Mouse (Mus musculus): Measurements from ENCODE around the gene Kbtbd7.
"Not testable (repeated sequence)": the region's sequence is repeated elsewhere in the genome, so short reads cannot be mapped to it uniquely, and the experiment has no call there.

The Kbtbd7 gene

DNA sequence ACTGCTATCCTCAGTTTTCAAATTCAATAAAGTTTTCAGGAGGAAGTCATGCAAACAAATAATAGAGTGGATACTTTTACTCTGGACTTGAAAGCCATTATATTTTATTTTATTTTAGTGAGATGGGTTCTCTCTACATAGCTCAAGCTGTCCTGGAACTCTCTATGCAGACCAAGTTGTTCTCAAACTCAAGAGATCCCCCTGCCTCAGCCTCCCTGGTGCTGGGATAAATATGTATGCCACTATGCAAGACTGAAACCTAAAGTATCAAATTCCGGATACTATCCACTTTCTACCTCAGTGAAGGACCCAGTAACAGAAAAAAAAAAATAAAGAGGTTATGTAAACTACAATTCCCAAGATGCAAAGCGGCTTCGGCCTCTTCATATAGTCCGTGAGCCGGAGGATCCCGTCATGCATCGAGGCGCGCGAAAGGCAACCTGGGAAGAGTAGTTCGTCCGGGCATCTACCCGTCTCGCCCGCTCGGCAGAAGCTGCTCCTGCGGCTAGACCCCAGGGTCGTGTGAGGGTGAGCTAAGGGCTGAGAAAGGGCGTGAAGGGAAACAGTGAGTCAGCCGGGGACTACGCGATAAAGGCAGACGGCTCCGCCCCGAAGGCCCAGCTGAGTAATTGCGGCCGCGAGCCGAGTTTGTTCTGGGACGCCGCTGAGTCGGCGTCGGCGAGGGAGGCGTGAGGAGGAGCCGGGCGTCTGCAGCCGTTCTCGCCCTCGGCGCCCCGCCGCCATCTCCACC is at the start of gene Kbtbd7:
Kbtbd7 (plus strand) TSS at position 533 of the 751 bp plus-strand sequence.
- peak; percentile 90 for DNase-seq (ENCODE audit: low read depth, low spot score)

DNA sequence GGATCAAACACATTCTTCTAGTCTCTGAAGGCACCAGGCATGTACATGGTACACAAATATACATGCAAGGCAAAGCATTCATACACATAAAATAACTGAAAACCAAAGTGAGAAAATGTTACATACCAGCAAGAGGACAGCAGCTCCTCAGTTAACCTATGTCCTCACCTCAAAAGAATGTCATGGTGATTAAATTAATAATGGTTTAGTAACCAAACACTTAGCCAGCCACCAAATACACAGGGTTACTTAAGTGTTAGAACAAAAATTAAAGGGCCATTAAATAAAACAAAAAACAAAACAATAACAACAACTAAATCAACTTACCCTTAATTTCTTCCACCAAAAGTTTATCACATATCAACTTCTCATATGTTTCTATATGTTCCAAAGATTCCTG is 49.3 kb upstream of the Kbtbd7 start:
- DNase-seq (ENCODE audit: low read depth, low spot score), result no peak

DNA sequence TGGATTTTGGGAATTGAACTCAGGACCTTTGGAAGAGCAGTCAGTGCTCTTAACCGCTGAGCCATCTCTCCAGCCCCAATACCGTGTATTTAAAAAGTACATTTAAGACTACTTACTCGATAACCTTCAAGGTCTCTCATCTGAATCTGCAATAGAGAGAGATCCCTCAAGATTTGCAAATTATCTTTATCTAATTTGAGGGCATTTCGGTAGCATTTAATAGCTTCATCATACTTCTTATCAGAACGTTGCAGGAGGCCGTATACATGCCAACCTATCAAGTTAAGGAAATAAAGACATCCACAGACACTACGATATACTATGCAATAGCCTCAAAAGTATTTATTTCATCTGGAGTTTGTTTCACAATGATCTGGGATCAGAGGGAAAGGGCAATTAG is 43.2 kb upstream of the Kbtbd7 start:
- DNase-seq (ENCODE audit: low read depth, low spot score), result no peak

DNA sequence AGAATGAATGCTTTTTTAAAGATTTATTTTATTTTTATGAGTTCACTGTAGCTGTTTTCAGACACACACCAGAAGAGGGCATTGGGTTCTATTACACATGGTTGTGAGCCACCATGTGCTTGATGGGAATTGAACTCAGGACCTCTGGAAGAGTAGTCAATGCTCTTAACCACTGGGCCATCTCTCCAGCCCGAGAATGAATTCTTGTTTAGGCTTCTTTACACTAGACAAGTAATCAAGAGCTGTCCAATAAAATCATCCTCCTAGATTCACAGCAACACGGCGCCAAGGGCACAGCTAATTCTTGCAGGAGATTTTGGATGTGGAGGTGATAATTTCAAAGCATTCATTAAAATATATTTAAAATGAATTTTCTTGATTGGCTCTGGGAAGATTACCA is 38.0 kb upstream of the Kbtbd7 start:
- no peak for DNase-seq (ENCODE audit: low read depth, low spot score)

DNA sequence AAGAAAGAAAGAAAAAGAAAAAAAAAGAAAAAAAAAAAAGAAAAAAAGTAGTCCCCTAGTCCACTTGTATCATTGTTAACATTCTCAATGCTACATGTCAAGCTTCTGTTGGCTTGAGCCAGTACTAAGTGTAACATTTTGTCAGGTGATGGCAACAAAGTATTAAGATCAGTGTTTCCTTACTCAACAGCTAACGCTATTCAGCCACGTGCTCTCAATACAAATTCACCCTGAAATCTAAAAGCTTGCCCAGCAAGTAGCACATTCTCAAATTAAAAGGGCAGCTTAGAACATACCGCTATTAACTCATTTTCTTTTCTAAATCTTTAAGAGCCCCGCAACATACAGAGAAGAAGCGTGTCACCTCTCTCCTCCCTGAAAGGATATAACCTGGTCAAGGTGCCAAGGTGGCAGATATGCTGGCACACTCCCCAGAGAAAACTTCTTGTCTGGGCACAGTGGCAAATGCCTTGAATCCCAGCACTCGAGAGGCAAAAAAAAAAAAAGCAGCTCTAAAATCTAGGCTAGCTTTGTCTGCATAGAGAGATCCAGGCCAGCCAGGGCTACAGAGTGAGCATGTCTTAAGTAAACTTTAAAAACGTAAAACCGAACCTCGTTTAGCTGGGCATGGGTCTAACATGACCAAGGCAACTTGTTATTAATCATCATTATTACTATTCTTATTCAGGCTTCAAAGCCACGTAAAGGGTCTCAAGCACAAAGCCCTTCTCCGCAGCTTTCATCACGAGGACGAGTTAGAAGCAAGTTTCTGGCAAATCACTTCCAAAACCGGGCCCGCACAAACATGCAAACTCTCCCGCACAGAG is 36.7 kb upstream of the Kbtbd7 start:
- DNase-seq (ENCODE audit: low read depth, low spot score), result no peak

DNA sequence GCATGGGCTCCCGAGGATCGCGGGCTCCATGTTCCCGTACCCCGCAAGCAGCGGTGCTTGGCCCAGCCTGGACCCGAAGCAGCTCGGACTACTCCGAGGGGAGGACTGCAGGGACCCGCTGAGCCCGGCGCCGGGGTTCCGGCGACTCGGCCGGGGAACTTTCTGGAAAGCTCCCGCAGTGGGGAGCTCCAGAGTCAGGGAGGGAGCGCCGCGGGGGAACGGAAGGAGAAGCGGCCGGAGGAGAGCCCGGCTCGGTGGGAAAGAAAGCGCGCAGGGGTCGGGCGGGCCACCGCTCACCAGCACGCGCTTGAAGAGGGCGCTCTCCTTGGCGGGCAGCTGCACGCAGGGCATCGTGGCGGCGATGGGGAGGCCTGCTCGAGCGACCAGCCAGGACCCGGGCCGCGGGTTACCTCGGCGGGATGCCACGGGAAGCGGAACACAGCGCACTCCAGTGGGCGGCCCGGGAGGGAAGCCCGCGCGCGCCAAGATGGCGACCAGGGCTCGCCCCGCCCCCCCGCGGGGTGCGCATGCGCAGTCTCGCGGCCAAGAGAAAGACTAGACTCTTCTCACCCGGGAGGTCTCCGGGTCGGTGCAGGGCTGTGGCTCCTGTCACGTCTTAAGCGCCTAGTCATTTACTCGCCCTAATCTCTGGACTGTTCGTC is 35.9 kb upstream of the Kbtbd7 start, which contains the start of gene Naa16:
Naa16 (minus strand) TSS at position 514 of the 662 bp plus-strand sequence.
- DNase-seq (ENCODE audit: low read depth, low spot score), result peak; percentile 79

DNA sequence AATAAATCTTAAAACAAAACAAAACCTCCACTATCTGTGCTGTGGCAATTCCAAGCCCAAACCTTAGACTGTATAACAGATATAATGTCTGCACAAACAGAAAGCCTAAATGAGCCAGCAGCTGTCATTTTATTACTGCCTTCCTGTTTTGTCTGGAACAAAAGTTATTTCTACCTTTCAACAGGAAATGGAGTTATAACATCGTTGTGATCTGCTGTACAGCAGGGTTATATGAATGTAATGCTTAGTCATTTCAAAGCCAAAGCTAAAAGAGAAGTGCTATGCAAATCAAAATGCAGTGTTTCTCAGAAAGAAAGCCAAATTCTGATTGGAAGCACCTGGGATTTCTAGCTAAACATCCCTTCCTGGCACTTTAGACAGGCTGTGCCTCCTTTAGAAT is 33.0 kb upstream of the Kbtbd7 start:
- no peak for DNase-seq (ENCODE audit: low read depth, low spot score)

DNA sequence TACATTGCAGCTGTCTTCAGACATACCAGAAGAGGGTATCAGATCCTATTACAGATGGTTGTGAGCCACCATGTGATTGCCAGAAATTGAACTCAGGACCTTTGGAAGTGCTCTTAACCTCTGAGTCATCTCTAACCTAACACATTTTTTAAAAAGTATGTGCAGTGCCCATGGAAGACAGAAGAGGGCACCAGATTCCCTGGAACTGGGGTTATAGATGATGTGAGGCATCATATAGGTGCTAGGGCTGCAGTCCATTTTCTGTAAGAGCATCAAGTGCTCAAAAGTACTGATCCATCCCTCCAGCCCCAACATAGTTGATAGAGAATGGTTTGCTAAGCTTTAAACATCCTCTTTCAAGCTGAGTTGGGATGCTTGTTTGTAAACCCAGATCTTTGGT is 31.7 kb upstream of the Kbtbd7 start:
- DNase-seq (ENCODE audit: low read depth, low spot score), result no peak

DNA sequence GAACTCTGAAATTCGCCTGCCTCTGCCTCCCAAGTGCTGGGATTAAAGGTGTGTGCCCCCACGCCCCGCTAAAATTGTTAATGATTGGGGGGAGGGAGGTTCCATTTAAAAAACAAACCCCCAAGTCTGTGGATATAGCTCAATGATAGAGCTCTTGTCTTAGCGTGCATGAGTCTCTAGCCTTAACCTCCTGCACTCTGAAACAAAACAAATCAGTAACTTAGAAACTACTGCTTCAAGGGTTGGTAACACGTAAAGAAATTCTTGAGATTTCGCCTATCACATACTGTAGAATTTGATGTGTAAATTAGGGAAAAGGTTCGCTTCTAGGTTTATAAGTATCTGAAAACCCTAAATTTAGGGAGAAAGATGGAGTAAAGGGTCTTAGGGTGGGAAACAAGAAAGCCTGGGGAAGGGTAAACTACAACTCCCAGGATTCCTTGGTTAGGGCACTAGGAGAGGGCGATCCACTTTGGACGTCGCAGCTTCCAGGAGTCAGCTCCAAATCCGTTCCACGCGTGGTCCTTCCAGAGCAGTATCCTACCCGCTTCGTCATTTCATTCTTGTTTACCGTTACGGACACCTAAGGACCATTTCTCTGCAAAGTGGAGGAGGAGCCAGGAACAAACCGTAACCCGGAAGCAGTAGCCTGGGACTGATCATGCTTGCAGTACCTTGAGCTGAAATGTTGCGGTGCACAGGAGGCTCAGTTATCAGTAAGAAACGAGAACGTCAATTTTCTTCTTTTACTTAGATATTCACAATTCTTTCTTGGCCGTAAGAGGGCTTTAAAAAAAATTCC is 28.8 kb upstream of the Kbtbd7 start, which contains the start of gene Mtrf1:
Mtrf1 (plus strand) TSS at position 452 of the 802 bp plus-strand sequence.
- peak; percentile 73 for DNase-seq (ENCODE audit: low read depth, low spot score)

DNA sequence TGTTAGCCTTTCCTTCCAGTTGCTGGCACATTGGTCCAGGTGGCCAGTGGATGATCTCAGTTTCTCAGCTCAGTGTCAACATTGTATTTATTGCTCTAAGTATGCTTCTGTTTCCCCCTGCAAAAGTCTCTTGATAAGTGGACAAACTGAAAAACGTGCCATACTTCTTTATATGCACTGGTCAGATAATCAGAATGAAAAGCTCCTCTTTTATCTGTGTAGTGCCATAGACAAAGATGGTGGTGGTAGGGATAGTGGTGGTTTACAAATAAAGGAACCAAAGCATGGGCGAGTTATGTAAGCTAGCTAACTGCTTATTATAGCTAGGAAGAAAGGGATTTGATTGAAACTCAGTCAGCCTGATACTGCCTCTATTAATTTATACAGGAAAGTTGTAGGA is 18.7 kb upstream of the Kbtbd7 start:
- no peak for DNase-seq (ENCODE audit: low read depth, low spot score)

DNA sequence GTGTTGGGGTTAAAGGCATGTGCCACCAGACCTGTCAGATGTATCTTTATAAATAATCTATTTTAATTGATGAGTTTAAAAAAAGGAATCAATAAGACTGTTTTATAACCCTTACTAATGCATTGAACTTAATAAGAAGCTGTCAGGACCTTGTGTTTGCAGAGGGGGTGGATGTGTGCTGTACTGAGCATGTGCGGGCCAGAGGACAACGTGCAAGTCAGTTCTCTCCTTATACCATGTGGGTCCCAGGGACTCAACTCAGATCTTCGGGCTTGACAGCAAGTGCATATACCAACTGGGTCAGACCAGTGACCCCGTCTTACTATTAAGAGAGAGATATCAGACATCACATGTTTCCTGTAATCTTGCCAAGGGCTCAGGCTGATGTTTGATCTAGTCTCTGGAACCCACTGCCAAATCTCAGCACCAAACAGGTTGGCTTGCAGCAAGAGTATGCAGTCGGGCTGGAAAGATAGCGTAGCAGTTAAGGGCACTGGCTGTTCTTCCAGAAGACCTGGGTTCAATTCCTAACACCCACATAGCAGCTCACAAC is 17.0 kb upstream of the Kbtbd7 start:
- DNase-seq (ENCODE audit: low read depth, low spot score), result no peak

DNA sequence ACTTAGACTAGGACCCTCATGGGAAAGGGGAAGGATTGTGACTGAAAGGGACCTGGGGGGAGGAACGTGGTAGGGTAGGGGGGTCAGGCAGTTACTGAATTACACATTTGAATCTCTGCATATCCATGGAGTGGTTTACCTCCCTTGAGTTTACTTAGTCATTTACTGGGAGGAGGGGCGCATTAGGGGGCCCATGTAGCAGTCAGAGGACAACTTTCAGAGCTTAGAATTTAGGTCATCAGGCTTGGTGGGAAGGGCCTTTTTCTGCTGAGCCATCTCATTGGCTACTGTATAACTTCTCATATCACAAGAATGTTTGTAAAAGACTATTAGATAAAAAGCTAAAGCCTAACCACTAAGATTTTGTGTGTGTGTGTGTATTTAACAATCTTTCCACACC is 15.6 kb upstream of the Kbtbd7 start:
- no peak for DNase-seq (ENCODE audit: low read depth, low spot score)

DNA sequence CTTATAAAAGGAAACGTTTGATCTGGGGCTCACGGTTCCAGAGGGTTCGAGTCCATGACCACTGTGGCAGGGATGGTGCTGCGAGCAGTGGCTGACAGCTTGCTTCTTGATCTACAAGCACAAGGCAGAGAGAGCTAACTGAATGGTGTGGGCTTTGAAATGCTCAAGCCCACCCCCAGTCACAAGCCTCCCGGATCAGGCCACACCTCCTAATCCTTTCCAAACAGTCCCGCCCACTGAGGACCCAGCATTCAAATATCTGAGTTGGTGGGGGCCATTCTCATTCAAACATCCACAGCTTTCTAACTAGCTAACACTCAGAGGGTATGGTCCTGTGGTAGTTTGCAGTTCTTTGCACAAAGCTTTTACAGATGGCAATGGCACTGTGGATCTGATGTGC is 13.2 kb upstream of the Kbtbd7 start:
- no peak for DNase-seq (ENCODE audit: low read depth, low spot score)

DNA sequence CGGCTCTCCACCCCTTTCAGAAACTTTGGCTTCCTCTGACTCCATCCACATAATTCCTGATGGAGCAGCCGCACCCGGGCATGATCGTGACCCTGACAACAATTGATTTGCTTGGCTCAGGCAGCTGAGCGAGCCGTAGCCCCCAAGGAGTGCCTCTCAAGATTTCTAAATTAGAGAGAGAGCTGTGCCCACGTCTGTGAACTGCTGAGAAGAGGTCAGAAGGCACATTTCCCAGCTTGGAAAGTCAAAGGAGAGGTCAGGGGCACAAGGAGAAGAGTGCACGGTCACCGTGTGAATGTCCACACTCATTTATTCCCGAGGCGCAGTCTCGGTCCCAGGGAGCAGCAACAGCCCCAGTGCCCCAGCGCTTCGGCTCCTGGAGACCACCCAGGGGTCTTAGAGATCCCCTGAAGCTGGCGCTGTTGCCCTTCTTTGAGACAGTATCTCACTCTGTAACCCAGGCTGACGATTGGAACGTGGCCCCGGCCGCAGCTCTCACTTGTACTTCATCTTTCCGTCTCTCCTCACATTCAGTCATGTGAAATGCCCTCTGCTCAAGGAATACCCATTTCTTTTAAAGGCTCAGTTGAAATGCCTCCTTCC is 6.1 kb upstream of the Kbtbd7 start:
- DNase-seq (ENCODE audit: low read depth, low spot score), result no peak

DNA sequence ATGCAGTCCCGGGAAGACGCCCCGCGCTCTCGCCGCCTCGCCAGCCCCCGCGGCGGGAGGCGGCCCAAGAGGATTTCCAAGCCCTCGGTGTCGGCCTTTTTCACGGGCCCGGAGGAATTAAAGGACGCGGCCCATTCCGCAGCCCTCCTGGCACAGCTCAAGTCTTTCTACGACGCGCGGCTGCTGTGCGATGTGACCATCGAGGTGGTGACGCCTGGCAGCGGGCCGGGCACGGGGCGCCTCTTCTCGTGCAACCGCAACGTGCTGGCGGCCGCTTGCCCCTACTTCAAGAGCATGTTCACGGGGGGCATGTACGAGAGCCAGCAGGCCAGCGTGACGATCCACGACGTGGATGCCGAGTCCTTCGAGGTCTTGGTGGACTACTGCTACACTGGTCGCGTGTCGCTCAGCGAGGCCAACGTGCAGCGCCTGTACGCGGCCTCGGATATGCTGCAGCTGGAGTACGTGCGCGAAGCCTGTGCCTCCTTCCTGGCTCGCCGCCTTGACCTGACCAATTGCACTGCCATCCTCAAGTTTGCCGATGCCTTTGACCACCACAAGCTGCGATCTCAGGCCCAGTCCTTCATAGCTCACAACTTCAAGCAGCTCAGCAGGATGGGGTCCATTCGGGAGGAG is 537 bp downstream of the Kbtbd7 start:
- not testable (repeated sequence) for DNase-seq (ENCODE audit: low read depth, low spot score)

DNA sequence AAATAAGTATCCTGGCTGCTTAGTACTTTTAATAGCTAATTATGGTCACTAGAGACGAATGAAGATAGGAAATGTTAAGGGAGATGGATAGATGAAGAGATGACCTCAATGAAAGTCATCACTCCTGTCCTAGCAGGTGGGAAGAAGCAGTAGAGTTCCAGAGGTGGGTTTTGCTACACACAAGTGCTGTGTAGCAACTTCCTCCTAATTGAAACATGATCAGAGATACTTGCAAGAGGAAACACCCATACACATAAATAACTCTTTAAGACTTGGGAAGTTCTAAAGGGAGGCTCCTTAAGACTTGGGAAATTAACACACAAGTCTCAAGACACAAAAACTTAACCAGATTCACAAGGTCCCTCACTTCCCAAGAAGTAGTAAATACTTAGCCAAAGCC is 7.8 kb downstream of the Kbtbd7 start:
- no peak for DNase-seq (ENCODE audit: low read depth, low spot score)

DNA sequence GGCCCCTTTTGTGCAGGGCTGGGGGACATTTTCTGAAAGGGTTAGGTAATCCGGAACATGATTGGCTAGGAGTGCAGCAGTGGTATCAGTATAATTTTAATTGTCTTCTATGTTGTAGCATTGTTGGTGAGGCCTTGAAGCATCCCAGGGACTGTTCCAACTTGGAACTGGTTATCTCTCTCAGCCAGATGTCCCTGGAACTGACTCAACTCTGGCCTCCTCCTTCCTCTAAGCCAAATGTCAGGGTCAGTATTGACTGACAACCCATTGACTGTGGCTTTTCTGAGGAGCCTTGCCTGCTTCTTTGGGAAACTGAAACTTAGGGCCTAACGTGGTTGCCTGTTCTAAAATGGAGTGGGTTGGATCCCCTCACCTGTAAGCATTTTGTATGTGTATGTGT is 14.3 kb downstream of the Kbtbd7 start:
- DNase-seq (ENCODE audit: low read depth, low spot score), result no peak

DNA sequence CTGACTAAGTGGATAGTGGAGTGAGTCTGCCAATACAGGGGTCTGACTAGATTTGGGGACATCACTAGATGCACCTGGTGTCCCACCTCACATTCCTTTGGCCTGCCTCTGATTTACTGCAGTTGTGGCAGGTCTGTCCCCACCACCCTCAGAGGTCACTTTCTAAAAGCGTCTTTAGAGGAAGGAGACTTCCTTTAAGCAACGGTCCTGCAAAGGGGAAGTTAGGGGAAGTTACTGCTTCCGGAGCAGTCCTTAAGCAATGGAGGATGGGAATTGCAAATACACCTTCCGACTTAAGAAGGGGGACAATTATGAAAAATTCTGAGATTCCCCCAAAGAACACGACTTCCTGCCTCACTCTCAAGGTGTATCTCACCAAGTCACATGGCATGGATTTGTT is 15.1 kb downstream of the Kbtbd7 start:
- no peak for DNase-seq (ENCODE audit: low read depth, low spot score)

DNA sequence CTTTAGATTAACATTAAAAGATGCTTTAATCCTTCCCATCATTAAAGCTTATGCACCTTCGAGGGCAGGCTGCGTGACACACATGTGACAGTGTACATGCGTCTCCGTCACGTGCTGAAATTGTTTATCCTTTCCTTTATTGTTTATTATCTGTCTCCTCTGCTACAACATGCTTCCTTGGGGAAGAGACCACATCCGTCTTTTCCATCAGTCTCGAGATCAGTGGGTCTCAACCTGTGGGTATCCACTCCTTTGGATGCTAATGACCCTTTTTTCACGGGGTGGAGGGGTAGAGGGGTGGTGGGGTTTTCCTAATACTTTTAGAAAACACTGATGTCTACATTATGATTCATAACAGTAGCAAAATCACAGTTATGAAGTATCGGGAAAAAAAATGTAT is 18.3 kb downstream of the Kbtbd7 start:
- no peak for DNase-seq (ENCODE audit: low read depth, low spot score)

DNA sequence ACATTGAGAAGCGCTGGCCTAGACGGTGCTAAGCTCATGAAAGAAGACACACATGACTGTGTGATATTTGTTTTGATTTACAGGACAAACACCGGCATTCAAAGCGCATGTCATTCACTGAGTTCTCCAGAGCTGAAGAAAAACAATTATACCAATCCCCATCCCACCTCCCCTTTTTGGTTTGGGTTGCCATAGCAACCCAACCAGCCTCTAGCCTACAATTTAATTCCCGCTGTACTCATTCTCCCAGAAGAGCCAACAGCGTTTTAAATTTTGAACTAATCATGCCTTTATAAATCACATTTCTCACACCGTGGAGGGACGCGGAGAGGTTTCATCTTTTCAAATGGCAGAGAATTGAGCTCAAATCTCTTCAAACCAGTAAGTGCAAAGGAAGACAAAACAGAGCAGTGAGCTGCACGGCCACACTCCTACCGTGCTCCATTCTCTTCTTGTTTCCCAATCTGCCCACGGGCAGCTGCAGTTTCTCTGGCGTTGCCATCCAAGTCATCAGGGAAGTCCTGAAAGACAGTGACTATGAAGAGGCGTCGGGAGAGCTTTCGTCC is 18.8 kb downstream of the Kbtbd7 start:
- peak; percentile 74 for DNase-seq (ENCODE audit: low read depth, low spot score)
